Mouse (Mus musculus) cerebellum, adult 2 months (tissue): ENCODE results near the gene Gfi1b.

Source experiments
- CTCF ChIP-seq: fragments of 200-500 bp; IDR thresholded peaks from 2 replicates; pipeline ENCODE4 v1.5.1; 2011; ENCODE audit warnings: low read depth, mild to moderate bottlenecking, control low read depth, low read length, moderate library complexity, borderline replicate concordance; ENCODE audit not compliant: insufficient read depth
- POLR2A ChIP-seq: fragments of 200-500 bp; IDR thresholded peaks from 2 replicates; pipeline ENCODE4 v1.6.1; 2011; ENCODE audit warnings: low read length, control low read depth, borderline replicate concordance; ENCODE audit not compliant: insufficient read depth

- TF ChIP-seq CTCF (no peak), POLR2A (no peak)
These were observed 15.0 kb downstream of the Gfi1b start for GRCm38 (mm10) chr2:28606601-28607340.
